Mouse (Mus musculus) erythroblast, embryonic 14.5 days (primary cell): ENCODE measurements around the gene Flrt1.

Experiments
- GATA1 ChIP-seq: IDR thresholded peaks from 2 replicates; pipeline ENCODE4 v1.6.1; 2012; ENCODE audit warnings: low read length, inconsistent platforms, mixed read lengths
- TAL1 ChIP-seq: IDR thresholded peaks from 3 replicates; pipeline ENCODE4 v1.6.1; 2012; ENCODE audit warnings: low read length, inconsistent platforms, mixed read lengths

- no peak for TF ChIP-seq GATA1
- TF ChIP-seq TAL1: no peak
Observed at GRCm38 (mm10) chr19:7142207-7142915, 36.8 kb upstream of the Flrt1 start.
